Mouse (Mus musculus) heart, postnatal 36 days (tissue): ENCODE results near the gene Coro7. TPM values are rescaled to one million over a fixed set of nuclear protein-coding genes. Genes with fewer than 3 reads are reported as not detected.

Experiments
- DNase-seq, 2 experiments: peaks; one replicate each; pipeline ENCODE4 v3.0.0; 2021 to 2022
- intact Hi-C: fragments of 180-260 bp; cut with DNase I; formaldehyde crosslinking; loops from one replicate; pipeline ENCODE4 v1.15.1; 2025
- total RNA-seq, 2 experiments: library from RNA; stranded (reverse); gene quantifications; 2 replicates each; pipeline ENCODE4 v1.2.3; 2021

Coro7 gene
- total RNA-seq, 2 experiments from 2014 or later = 13.0 to 13.7 TPM

GRCm38 (mm10) chr16:4652707-4653416 is 26.7 kb downstream of the Coro7 start:
- intact Hi-C loops = no loop called here
- peak; percentile 36 to 49 for DNase-seq

DNA sequence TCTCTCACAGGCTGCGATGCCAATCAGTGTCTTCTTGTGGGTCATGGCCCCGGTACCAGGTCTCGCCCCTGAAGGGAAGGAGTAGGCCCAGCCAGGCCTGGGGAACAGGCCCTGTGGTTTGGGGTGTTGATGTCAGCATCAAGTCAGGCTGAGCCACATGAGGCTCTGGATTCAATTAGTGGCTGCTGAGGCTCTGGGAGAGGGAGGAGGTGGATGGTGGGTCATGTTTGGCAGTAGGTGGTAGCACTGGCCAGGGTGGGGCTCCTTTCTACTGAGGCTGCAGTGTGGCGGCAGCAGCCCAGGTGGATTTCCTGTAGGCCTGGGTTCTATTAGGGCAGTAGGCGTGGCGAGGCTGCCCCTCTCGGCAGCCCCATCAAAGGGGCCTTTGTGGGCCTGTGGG is 28.0 kb downstream of the Coro7 start:
- intact Hi-C loops = no loop called here

DNA sequence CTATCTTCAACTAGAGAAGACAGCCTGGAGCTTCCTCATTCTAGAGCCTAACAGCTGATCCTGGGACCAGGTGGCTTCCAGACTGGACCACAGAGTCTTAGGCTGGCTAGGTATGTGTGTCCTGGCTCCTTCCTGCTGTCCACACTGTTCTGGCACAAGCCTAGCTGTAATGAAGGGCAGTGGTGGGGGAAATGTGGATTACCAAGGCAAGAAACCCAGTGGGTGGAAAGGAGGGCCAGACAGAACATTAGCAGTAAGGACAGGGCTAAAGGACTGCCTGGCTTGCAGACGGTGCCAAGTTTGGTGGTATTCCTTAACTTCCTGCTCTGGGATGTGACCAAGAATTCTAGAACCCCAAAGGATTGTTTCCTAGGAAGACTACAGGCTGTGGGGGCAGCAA is 28.5 kb downstream of the Coro7 start:
- intact Hi-C loops = no loop called here

More for the DNA sequence above, 28.0 kb downstream of the Coro7 start:
- DNase-seq = no peak

GRCm38 (mm10) chr16:4650161-4650560 is 29.4 kb downstream of the Coro7 start:
- intact Hi-C loops = no loop called here
- DNase-seq = no peak

More for the DNA sequence above, 28.5 kb downstream of the Coro7 start:
- no peak for DNase-seq

DNA sequence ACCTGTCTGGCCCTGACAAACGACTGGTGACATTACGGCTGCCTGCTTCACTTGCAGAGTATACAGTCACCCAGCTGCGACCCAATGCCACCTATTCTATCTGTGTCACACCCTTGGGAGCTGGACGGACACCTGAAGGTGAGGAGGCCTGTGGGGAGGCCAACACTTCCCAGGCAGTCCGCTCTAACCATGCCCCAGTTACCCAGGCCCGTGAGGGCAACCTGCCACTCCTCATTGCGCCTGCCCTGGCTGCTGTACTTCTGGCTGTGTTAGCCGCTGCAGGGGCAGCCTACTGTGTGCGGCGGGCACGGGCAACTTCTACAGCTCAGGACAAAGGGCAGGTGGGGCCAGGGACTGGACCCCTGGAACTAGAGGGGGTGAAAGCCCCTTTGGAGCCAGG is 29.9 kb downstream of the Coro7 start:
- no peak for DNase-seq
- intact Hi-C loops = no loop called here

GRCm38 (mm10) chr16:4649211-4649610 is 30.4 kb downstream of the Coro7 start:
- intact Hi-C loops = no loop called here
- no peak for DNase-seq

- intact Hi-C loops = no loop called here
- DNase-seq = no peak
These were observed 31.1 kb downstream of the Coro7 start for GRCm38 (mm10) chr16:4648416-4649023.

DNA sequence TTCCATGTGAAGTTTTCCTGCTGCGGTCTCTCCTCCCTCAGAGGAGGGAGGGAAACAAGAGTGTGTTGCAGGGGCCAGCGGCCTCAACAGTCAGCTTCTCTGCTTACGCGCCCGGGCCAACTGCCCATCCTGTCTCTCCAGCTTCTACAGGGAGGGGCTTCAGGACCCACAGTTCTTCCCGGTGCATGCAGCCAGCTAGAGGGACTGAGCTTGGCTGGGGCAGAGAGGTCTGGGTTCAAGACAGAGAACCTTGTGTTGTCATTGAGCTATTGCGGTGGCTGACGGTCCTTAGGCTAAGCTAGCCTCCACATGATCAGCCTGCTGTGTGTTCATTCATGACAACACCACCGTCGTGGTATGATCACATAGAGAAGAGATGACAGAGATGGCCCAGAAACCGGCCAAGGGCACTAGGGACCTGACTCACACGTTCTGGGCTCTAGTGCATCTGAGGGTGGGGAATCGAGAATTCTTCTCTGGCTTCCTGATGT is 31.9 kb downstream of the Coro7 start:
- intact Hi-C loops = no loop called here
- peak; percentile 53 to 61 for DNase-seq

DNA sequence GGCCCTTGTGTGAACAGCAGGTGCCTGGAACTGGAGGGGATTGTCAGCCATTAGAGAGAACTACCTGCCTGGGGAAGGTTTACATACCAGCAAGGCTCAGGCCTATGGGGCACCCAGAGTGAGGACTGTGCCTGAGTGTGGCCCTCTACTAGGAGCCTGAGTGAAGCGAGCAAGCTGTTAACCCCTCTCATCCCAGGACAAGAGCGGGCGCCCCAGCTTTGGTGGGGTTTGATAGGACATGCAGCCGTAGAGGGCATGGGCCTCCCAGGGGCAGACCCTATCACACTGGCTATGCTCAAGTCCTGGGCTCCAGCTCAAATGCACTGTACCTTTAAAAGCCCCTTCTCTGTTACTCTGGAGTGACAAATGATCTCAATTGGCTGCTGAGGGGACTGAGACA is 32.7 kb downstream of the Coro7 start:
- no peak for DNase-seq
- intact Hi-C loops = no loop called here

GRCm38 (mm10) chr16:4645867-4646266 is 33.7 kb downstream of the Coro7 start:
- no peak for DNase-seq
- intact Hi-C loops = no loop called here

GRCm38 (mm10) chr16:4643670-4644419 is 35.7 kb downstream of the Coro7 start:
- intact Hi-C loops = no loop called here
- peak; percentile 81 to 86 for DNase-seq

- no peak for DNase-seq
- intact Hi-C loops = no loop called here
These were observed 36.6 kb downstream of the Coro7 start for GRCm38 (mm10) chr16:4642937-4643336.

- peak; percentile 58 to 60 for DNase-seq
- intact Hi-C loops = no loop called here
These were observed 37.4 kb downstream of the Coro7 start for GRCm38 (mm10) chr16:4642190-4642589.

GRCm38 (mm10) chr16:4641119-4641838 is 38.3 kb downstream of the Coro7 start:
- intact Hi-C loops = loop anchor here (2.0 kb wide), 1 partner anchor 14 kb away; no protein-coding TSS in a partner anchor
- peak; percentile 42 to 55 for DNase-seq

- DNase-seq = no peak
- intact Hi-C loops = loop anchor here (2.0 kb wide), 1 partner anchor 14 kb away; no protein-coding TSS in a partner anchor
These were observed 39.1 kb downstream of the Coro7 start for GRCm38 (mm10) chr16:4640267-4641005.

DNA sequence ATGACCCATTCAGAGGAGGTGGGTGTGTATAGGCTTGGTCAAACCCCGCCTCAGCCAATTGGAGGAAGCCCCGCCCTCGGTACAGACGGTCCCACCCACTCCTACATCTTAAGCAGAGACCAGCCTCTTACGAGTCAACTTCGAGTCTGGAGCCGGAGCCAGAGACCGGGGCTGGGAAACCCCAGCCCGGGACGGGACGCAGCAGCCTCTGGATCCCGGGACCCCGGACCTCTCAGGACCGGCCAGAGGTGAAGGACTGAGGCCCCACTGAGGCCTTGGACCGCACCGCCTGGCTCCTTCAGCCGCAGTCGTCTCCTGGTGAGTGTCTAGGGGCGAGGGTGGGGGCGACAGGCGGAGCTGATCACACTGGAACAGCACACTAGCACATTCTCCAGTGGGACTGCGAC is 39.7 kb downstream of the Coro7 start, which contains the start of the genes Vasn and Dnaja3:
Gene Vasn, plus strand, starts transcription at position 111 of the 407 bp plus-strand sequence.
Gene Dnaja3, plus strand, starts transcription at position 159 of the 407 bp plus-strand sequence.
- peak; percentile 85 to 86 for DNase-seq
- intact Hi-C loops = loop anchor here (2.0 kb wide), 1 partner anchor 15 kb away; no protein-coding TSS in a partner anchor

DNA sequence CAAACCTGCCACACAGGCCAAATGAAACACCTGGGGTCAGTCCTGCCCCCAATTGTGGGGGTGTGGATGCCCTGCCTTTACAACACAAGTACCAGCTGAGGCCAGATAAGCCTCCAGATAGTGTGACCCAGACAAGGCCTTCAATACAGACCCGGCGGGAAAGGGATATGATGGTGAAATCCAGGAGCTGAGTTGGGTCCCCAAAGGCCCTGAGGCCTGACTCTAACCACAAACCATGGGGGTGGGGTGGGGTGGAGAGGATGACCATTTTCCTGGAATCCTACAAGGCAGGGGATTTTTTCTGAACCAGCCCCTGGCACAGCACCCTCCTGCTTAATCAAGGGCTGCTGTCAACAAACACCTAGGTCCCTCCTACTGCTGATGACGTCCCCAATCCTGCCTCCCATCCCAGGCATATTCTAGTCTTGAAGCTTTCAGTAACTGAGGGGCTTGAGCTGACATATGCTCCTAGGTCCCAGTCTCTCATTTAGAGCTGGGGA is 40.6 kb downstream of the Coro7 start:
- intact Hi-C loops = no loop called here

GRCm38 (mm10) chr16:4635760-4636159 is 43.8 kb downstream of the Coro7 start:
- DNase-seq = no peak
- intact Hi-C loops = no loop called here

More for the DNA sequence above, 40.6 kb downstream of the Coro7 start:
- no peak for DNase-seq

- DNase-seq = no peak
- intact Hi-C loops = loop anchor here (5.0 kb wide), 1 partner anchor 228 kb away; no protein-coding TSS in a partner anchor
These were observed 44.9 kb downstream of the Coro7 start for GRCm38 (mm10) chr16:4634681-4635080.
